Mouse (Mus musculus) skeletal muscle tissue, adult 2 months (tissue): ENCODE data around the gene Tbc1d4.

Source experiments
- DNase-seq: peaks from one replicate; pipeline ENCODE4 v3.0.0-alpha.2; 2012; ENCODE audit warnings: low read depth, low spot score

Tbc1d4 gene

GRCm38 (mm10) chr14:101532090-101532695 lies 76.8 kb downstream of the Tbc1d4 start:
- peak; percentile 71 for DNase-seq

GRCm38 (mm10) chr14:101530455-101530854 lies 78.5 kb downstream of the Tbc1d4 start:
- no peak for DNase-seq

DNA sequence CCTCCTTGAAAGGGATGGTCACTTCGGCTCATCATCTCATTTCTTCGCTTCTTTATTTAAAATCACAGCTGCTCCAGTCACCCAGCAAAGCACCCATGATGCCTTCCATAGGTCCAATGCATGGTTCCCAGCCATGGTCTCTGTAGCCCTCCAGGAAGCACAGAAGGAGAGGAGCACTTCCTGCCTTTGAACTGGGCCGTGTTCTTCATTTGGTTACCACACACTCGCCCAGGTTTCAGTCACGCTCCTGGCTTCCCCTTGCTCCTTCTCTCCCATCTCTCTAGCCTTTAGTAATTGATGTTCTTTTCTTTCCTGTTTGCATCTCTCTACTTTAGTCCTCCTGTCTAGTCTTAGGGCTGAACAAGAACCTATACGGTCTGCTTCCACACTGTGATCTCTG lies 79.8 kb downstream of the Tbc1d4 start:
- DNase-seq, result no peak

DNA sequence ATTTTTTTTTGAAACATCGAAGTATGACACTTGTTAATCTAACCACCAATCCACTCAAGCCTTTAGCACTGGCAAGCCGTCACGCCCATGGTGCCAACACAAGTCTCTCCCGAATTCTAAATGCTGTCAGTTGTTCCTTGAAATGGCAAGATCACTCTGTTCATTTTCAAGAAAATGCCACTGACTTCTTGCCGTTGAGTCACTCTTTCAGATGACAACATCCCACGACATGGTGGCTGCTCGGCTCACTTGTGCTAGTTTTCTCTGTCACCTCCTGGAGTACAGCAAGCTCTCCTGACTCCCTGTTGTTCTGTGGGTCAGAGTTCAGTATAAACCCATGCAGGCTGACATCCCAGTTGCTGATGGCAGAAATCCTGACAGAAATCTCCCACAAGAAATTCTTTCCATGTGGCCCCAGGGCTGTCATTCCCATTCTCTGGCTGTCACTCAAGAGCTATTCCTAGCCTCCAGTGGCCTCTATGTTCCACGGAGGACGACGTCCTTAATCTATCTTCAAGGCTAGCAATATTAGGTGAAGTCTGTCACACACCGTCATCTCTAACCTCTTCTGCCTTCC lies 81.5 kb downstream of the Tbc1d4 start:
- DNase-seq, result no peak

- no peak for DNase-seq
Observed at GRCm38 (mm10) chr14:101526478-101526877, 82.5 kb downstream of the Tbc1d4 start.

DNA sequence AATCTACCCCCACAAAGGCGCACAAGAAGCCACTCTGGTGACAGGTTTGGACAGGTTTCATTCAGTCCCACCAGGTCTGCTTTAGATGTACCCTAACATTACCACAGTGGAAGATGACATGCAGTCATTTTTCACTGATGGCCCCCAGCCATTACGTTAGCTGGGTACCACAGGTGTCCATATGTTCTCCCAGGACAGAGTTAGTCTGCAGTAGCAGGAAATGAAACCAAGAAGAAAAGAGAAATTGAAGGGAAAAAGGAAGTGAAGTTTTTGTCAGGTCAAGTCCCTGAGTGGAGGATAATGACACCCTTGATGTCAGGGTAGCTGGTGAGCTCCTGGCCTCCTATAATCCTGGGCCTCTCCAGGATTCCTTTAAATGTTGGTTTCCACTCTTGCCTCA lies 89.0 kb downstream of the Tbc1d4 start:
- DNase-seq, result no peak

- DNase-seq, result no peak
Observed at GRCm38 (mm10) chr14:101518259-101518658, 90.7 kb downstream of the Tbc1d4 start.

DNA sequence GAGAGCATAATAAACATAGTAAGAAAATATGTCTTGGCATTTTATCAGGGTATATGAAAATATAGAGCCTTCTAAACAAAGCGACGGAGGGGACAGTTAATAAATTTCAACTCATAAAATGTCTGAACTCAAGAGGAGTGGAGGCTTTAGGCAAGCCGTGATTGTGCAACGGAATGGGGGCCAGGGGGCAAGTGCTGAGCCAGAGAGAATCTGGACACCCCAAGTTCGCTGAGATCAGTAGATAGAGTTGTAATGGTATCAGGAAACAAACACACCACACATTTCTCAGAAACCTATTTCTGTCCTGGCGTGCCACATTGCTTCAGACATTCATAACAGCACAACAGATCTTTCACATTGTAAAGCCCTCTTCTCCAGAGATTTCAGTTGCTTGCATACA lies 91.2 kb downstream of the Tbc1d4 start:
- DNase-seq, result peak; percentile 48

DNA sequence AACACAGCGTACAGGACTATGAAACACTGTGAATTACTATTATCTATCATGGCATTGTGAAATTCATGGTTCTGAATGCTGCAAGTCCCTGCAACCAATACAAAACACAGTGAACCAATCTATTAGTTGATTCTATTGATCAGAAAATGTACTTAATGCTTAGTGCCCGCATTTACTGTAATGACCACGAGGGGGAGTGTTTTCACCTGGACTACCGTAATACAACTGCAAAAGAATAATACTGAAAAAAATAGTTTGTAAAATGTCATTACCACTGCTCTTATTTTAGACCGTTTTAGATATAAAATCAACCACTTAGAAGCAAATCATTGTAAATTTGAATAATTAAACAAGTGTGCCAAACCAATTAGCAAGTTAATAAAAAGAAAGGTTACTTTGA lies 91.7 kb downstream of the Tbc1d4 start:
- DNase-seq, result no peak

DNA sequence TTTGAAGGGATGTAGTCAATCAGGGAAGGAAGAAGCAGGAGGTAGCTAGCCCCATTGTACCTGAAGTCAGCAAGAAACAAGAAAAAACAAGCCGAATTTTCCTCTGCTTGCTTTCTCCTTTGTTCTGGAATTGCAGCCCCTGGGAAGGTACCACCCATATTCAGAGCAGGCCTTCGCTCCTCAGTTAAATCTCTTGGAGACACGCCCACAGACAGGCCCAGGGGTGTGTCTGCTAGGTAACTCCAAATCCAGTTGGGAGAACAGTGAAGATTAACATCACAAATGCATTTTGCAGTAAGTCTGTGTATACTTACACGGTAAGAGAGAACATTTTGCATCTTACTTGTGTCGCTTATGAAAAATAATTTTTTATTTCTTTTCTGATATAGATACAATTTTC lies 92.1 kb downstream of the Tbc1d4 start:
- no peak for DNase-seq

DNA sequence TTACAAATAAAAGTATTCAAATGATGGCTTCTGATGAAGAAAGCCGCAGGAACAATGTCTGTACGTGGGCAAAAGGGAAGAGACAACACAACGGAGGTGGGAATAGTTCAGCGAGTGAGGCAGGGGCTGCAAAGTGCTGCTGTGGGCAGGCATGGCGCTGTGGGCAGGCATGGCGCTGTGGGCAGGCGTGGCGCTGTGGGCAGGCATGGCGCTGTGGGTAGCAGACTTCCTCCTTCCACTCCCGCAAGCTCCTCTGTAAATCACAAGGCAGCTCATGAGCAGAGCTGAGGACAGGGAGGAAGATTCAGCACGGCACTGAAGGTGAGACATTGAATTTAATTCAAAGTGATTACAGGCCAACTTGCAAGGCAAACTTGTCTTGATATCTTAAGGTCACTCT lies 93.0 kb downstream of the Tbc1d4 start:
- DNase-seq, result no peak

GRCm38 (mm10) chr14:101515271-101515670 lies 93.7 kb downstream of the Tbc1d4 start:
- DNase-seq, result no peak

DNA sequence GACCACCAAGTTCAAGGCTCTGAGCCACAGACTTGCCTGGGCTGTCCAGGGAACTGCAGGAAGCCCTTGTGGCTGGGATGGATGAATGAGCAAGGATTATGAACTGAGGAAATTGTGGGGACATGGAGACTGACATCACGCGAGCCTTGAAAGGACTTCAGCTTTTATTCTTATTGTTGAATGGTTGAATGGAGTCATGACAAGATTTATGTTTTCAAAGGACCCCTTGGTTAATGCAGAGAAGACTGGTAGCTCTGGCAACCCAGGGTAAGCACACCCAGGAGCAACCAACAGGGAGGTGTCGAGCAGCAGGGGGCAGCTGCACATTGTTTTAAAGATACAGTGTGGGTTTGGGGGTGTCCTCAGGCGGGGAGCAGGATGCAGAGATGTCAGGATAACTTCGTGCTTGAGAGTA lies 94.4 kb downstream of the Tbc1d4 start:
- no peak for DNase-seq

- no peak for DNase-seq
Observed at GRCm38 (mm10) chr14:101513163-101513562, 95.8 kb downstream of the Tbc1d4 start.

- DNase-seq, result no peak
Observed at GRCm38 (mm10) chr14:101511410-101511809, 97.6 kb downstream of the Tbc1d4 start.

DNA sequence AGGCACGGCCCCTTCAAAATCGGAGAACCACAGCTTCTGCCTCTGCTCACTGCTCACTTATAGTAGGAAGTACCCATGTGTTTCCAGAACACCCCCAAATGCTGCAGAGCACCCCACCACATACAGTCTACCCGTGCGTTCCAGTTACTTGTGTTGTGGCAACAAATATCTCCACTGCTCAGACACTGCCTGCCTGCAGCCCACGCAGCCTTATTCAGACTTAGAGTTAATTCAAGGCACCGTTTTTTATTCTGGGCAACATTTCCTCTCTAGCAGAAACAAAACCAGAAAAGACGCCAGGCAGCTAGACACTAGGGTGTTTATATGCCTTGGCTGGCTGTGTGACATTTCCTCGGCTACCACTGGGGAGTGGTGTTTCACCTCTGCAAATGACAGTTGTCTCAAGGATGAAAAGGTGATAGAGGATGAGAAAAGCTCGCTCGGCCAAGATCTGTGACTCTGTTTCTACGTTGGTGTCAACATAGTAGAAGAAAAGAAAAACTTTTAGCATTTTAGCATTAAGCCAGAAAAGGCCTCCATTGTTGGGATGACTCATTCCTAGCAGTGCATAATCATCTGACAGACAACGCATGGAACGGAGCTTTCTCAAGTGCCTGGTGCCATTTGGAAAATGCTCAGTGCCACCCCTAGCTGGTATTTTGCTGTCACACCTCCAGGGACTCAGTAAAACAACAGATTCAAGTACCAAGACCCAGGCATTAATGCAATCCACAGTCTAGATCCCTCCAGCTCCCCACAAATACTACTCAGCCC lies 98.3 kb downstream of the Tbc1d4 start:
- DNase-seq, result no peak

DNA sequence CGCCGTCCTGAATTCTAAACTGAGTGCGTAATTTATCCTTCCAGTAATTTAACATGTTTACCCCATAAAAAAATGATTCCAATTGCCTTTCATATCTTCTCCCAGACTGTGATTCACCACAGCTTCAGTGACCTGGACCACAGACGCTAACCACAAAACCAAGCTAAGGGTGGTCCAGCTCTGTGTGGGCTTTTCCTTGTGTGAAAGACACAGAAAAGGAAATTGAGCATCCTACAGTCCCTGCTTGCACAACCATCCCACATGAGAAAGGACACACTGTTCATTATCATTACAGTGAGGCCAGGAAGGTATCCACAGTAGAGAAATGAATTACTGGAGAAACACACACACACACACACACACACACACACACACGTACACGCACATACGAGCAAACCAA lies 99.2 kb downstream of the Tbc1d4 start:
- DNase-seq, result no peak

- no peak for DNase-seq
Observed at GRCm38 (mm10) chr14:101507956-101508355, 101.0 kb downstream of the Tbc1d4 start.

DNA sequence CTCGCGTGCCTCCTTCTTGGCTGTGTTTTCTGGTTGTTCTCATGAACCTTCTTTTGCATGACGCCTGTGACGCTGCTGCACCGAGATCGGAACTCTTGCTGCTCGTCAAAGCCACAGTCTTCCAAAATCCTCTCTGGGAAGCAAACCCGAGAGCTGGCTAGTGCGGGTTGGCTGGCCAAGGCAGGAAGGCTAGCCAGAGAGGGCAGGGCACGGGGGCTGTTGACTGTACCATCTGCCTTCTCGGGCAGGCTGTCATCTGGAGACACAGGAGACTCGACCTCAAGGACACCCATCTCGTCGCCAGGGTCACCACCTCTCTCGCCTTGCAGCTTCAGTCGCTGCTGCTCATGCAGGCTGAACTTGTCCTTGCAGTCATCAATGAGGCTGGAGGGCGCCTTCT lies 101.8 kb downstream of the Tbc1d4 start:
- no peak for DNase-seq

GRCm38 (mm10) chr14:101505805-101506204 lies 103.2 kb downstream of the Tbc1d4 start:
- DNase-seq, result no peak

DNA sequence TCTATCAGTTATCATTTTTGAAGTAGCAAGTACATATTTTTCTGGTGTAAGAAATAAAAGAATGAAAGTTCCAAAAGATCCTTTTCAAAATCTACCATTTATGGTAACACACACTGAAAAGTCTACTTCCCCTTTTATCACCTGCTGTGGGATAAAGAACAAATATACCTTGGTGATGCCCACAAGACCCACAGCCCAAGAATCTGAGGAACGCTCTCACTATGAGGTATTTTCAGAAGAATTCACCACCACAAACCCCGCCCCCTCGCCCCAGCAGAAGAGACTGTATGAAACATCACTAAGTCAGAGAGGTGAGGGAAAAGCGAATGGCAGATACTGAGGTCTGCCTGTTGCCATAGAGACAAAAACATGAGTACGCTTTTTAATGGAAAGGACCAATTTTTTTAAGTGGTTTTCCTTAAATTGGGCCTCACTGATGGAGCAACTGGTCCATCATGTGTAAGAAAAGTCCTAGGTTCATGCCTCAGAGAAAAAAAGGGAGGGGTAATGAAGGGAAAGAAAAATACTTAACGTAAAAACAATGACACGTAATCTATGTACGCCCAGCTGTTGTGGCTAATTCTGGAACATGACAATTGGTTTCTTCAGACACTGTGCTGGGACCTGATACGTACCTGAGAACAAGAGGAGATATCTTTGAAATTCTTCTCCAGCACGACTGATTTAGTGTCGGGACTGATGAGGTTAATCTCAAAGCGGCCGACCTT lies 104.4 kb downstream of the Tbc1d4 start:
- DNase-seq, result no peak

GRCm38 (mm10) chr14:101503168-101503961 lies 105.6 kb downstream of the Tbc1d4 start:
- no peak for DNase-seq
